Comparison of ENCODE assay signal across 1 mouse cellular context in the genomic region with DNA sequence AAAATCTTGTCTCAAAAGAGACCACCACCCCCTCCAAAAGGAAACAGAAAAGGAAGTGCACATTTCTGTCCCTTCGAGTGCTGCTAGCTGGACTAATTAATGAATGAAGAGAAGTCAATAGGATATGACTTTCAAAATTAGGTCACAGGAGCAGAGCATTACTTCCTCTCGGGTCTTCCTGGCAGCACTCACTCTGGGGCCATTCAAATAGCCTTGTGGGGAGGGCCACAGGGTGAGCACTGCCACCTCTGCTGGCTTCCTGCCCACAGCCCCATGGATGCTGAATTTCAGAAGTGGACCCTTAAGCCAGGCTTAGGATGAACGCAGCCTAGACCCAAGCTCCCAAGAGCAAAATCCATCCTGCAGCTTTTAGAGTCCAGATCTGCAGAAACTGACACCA.
TF ChIP-seq lines count a peak whose summit lies in the region.

No protein-coding gene starts in this region.

TF ChIP-seq in CH12.LX, 34 proteins besides CTCF, POLR2A, EP300 and RAD21 (continued from another document):
- TF ChIP-seq NELFE (IDR thresholded peaks at IDR 0.05; ENCODE audit: low read depth, low read length), result no peak
